Mouse (Mus musculus): Measurements from ENCODE around the gene Scgb1a1.
"Not testable (repeated sequence)": the region's sequence is repeated elsewhere in the genome, so short reads cannot be mapped to it uniquely, and the experiment has no call there.

Scgb1a1 gene

GRCm38 (mm10) chr19:9100297-9101061 is 12.7 kb upstream of the Scgb1a1 start:
- DNase-seq (ENCODE audit: low spot score in 2 of 2) = no peak

GRCm38 (mm10) chr19:9099751-9100150 is 12.0 kb upstream of the Scgb1a1 start:
- no peak for DNase-seq (ENCODE audit: low spot score in 2 of 2)

DNA sequence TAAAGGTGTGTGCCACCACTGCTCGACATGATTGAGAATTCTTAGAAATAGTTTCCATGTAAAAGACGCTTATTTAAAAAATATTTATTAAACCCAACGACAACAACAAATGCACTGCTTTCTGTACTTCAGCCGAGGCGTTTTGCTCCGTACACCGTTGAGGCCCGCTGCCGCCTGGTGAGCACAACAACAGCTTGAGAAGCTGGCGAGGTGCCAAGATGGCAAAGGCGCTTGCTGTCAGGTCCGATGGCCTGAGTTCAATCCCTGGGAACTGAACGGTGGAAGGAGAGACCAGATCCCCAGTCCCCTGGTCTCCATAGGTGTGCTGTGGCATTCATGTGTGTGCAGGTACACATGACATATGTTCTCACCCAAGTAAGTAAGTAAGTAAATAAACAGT is 9.7 kb upstream of the Scgb1a1 start:
- DNase-seq (ENCODE audit: low spot score in 2 of 2) = peak in 1 of 2 experiments; percentile 34

GRCm38 (mm10) chr19:9095111-9095510 is 7.4 kb upstream of the Scgb1a1 start:
- DNase-seq (ENCODE audit: low spot score in 2 of 2) = no peak

DNA sequence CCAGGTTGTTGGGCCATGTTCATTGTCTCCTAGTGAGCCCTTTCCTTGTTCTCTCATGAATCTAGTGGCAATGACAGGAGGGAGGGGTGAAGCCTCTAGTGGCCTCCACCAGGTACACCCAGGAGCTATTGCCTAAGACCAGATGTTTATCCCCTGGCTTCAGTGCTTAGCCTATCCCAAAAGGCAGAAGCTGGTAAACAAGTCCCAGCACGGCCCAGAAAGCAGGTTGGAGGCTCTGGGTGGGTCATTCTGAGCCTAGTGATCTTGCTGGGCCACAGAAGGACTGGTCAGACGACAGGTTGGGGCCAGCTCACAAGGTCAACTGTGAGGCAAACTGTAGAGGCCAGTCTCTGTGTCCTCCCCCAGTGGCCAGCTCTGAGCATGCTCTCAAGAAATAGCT is 3.0 kb upstream of the Scgb1a1 start:
- DNase-seq (ENCODE audit: low spot score in 2 of 2) = no peak

GRCm38 (mm10) chr19:9090191-9090590 is 2.4 kb upstream of the Scgb1a1 start:
- no peak for DNase-seq (ENCODE audit: low spot score in 2 of 2)

DNA sequence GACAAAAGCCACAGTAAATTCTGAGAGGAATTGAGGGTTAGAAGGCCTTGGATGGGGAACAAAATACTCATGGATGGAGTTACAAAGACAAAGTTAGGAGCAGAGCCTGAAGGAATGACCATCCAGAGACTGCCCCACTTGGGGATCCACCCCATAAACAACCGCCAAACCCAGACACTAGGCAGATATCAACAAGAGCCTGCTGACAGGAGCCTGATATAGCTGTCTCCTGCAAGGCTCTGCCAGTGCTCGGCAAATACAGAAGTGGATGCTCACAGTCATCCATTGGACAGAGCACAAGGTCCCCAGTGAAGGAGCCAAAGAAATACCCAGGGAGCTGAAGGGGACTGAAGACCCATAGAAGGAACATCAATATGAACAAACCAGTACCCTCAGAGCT is 3.9 kb downstream of the Scgb1a1 start:
- not testable (repeated sequence) for DNase-seq (ENCODE audit: low spot score in 2 of 2)

- no peak for DNase-seq (ENCODE audit: low spot score in 2 of 2)
Observed at GRCm38 (mm10) chr19:9083010-9083355, 4.8 kb downstream of the Scgb1a1 start.

DNA sequence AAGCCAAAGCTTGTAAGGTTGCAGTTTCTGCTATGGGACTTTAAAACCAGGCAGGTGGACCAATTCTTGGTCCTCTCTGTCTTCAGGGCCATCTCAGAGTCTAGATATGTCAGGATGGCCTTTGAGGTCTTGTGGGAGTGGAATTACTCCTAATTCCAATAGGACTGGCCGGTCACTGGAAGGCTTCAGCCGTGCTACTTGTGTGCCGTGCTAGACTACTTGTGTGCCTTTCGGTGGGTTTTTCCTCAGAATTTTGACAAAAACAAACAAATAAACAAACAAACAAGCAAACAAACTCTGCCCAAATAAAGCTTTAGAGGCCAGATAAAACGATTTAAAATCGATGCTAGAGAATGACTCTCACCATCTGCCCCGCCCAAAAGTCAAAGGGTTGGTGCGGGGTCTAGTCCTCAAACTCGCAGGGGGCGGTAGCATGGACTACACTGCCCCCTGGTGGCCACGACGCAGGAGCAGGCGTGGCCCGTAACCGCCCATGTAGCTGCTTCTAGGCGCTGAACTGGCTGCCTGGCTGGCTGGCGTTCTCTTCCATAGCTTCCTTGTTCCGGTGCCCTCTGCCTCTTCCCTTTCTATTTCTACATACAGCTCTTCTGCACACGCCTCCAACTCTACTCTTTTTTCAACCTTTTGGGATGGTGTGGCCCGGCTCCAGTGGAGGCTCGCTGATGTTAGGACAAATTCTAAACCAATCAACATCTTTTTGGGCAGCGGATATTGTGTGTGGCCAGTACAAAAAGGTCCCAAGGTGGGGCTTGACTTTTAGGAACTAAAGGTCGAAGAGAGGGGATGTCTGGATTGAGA is 5.4 kb downstream of the Scgb1a1 start:
- DNase-seq (ENCODE audit: low spot score in 2 of 2) = peak; percentile 81 to 88

GRCm38 (mm10) chr19:9081311-9082190 is 6.2 kb downstream of the Scgb1a1 start:
- no peak for DNase-seq (ENCODE audit: low spot score in 2 of 2)

GRCm38 (mm10) chr19:9079916-9080315 is 7.8 kb downstream of the Scgb1a1 start:
- no peak for DNase-seq (ENCODE audit: low spot score in 2 of 2)

DNA sequence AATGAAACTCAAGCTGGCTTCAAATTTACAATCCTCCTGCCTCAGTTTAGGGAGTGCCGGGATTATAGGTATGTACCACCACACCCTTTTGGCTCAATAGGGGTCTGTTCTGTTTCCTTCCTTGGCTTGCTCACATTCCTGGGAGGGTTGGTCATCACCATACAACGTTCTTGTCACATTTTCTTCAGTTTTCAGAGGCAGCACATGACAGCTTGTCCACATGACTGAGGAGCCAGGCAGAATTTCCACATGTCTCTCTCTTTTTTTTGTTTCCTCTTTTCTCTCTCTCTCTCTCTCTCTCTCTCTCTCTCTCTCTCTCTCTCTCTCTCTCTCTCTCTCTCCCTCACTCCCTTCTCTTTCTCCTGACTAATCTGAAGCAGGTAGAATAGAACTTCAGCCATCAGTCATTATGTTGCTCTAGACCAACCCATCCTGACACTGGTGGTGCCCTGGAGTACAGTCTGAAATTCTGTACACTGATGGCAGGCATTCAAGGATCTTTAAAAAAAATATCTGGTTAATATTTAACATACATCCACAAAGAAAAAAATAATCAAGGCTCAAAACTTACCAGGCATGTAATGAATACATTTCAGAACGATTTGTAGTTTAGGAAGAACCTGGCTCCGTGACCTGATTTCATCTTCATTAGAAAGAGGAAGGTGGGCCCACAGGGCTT is 10.6 kb downstream of the Scgb1a1 start:
- DNase-seq (ENCODE audit: low spot score in 2 of 2) = no peak

DNA sequence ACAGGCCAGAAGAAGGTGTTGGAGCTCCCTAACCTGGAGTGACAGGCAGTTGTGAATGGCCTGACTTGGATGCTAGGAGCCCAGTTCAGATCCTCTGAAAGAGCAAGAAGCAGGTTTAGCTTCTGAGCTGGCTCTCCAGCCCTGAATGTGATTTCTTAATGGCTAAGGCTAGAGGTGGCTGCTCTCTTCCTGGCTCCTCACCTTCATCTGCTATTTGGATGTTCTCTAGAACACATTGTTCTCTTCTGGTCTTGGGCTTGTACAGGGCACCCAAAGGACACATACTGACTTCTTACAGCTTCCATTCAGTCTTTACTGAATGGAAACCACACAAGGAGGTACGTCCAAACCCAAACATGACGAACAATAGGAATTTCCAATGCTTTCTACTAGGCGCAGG is 11.7 kb downstream of the Scgb1a1 start:
- no peak for DNase-seq (ENCODE audit: low spot score in 2 of 2)

GRCm38 (mm10) chr19:9075558-9075957 is 12.2 kb downstream of the Scgb1a1 start:
- no peak for DNase-seq (ENCODE audit: low spot score in 2 of 2)

GRCm38 (mm10) chr19:9074424-9074823 is 13.3 kb downstream of the Scgb1a1 start:
- DNase-seq (ENCODE audit: low spot score in 2 of 2) = no peak

- DNase-seq (ENCODE audit: low spot score in 2 of 2) = no peak
Observed at GRCm38 (mm10) chr19:9073776-9074411, 13.9 kb downstream of the Scgb1a1 start.

DNA sequence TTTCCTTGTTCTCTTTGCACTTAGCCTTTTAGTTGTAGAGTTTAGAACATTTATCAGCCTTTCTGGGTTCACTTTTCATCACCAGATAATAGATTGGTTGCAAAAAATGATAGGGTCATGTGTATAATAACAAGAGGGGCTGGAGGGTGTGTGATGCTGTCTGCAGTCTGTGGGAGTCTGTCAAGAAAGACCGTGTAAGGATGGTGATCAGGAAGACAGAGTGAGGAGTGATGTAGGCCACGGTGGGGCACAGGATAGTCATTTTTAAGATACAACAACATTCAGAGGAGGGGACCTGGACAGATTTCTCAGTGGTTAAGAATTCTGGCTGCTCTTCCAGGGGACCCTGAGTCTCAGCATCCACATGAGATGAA is 15.6 kb downstream of the Scgb1a1 start:
- DNase-seq (ENCODE audit: low spot score in 2 of 2) = no peak

- peak in 1 of 2 experiments; percentile 42 for DNase-seq (ENCODE audit: low spot score in 2 of 2)
Observed at GRCm38 (mm10) chr19:9071456-9072156, 16.2 kb downstream of the Scgb1a1 start.

GRCm38 (mm10) chr19:9070316-9070715 is 17.4 kb downstream of the Scgb1a1 start:
- no peak for DNase-seq (ENCODE audit: low spot score in 2 of 2)

GRCm38 (mm10) chr19:9069687-9070307 is 18.0 kb downstream of the Scgb1a1 start:
- peak in 1 of 2 experiments; percentile 29 for DNase-seq (ENCODE audit: low spot score in 2 of 2)

Measured in cerebellum, postnatal 4 days (tissue).